Mouse (Mus musculus) lung, adult 2 months (tissue): Measurements from ENCODE around the gene Hspa12b. TPM values are rescaled to one million over a fixed set of nuclear protein-coding genes. Genes with fewer than 3 reads are reported as not detected.

Source experiments
- DNase-seq: peaks from one replicate; pipeline ENCODE4 v3.0.0; 2022
- H3K4me1 ChIP-seq: fragments of 200-500 bp; 2 replicates; pipeline ENCODE4 v1.6.1; 2011; ENCODE audit warnings: low read length; ENCODE audit not compliant: control insufficient read depth, insufficient read depth
- H3K4me3 ChIP-seq: fragments of 200-500 bp; replicated peaks from 2 replicates; pipeline ENCODE3; 2011; ENCODE audit warnings: low read depth, mild to moderate bottlenecking, control low read depth, low read length; ENCODE audit errors: extremely low read depth
- CTCF ChIP-seq: fragments of 200-500 bp; IDR thresholded peaks from 2 replicates; pipeline ENCODE4 v1.5.1; 2011; ENCODE audit warnings: mild to moderate bottlenecking, low read length, control low read depth; ENCODE audit not compliant: insufficient read depth
- POLR2A ChIP-seq: fragments of 200-500 bp; IDR thresholded peaks from 2 replicates; pipeline ENCODE4 v1.6.1; 2011; ENCODE audit warnings: low read depth, mild to moderate bottlenecking, control low read depth, low read length, borderline replicate concordance; ENCODE audit errors: extremely low read depth
- WGBS: fragments of 180-500 bp; shearing (Covaris S2); methylation state at CpG from one replicate; pipeline ENCODE4 v1.1.7; 2018; 5-methylcytosine and 5-hydroxymethylcytosine counted together
- polyA plus RNA-seq: library from polyadenylated mRNA; depleted of rRNA; stranded (reverse); fragments of >200 nt; gene quantifications from 2 replicates; pipeline ENCODE4 v1.2.3, GENCODE M21; 2012; rRNA removed

Gene Hspa12b
- polyA plus RNA-seq, 1 experiment: 56.2 TPM

- H3K4me3 ChIP-seq: no peak overlapping the region
- 27% methylated on average over 5 of the region's 5 CpGs for WGBS
- TF ChIP-seq POLR2A: no peak
- no peak for TF ChIP-seq CTCF
- DNase-seq: no peak
- peaks cover 21% of the 10 kb centered on the region for H3K4me1 ChIP-seq
These were observed 62.6 kb downstream of the Hspa12b start for GRCm38 (mm10) chr2:131189521-131190309.

GRCm38 (mm10) chr2:131190344-131191004 lies 63.4 kb downstream of the Hspa12b start:
- Histone ChIP-seq H3K4me1 (peaks cover 21% of the 10 kb centered on the region), H3K4me3 (no peak overlapping the region)
- no peak for DNase-seq
- TF ChIP-seq POLR2A: no peak
- no peak for TF ChIP-seq CTCF
- whole genome bisulfite sequencing: 65% methylated on average over 10 of the region's 10 CpGs

GRCm38 (mm10) chr2:131191005-131191390 lies 63.9 kb downstream of the Hspa12b start:
- WGBS: 65% methylated on average over 7 of the region's 7 CpGs
- DNase-seq: no peak
- Histone ChIP-seq H3K4me1 (peaks cover 21% of the 10 kb centered on the region), H3K4me3 (no peak overlapping the region)
- TF ChIP-seq POLR2A (no peak), CTCF (no peak)

Other genes starting within 250 kb of the Hspa12b start
- gene 4930402H24Rik, start 220.9 kb upstream of the Hspa12b start, polyA plus RNA-seq: 51.6 and 55.9 TPM in 2 replicates
- 12.1 and 16.4 TPM in 2 replicates for gene Atrn, start 220.8 kb upstream of the Hspa12b start, polyA plus RNA-seq
- gene Gfra4, start 84.2 kb upstream of the Hspa12b start, polyA plus RNA-seq: 7.3 and 10.9 TPM in 2 replicates
- gene Adam33, start 63.5 kb upstream of the Hspa12b start, polyA plus RNA-seq: 28.8 and 34.5 TPM in 2 replicates
- gene Siglec1, start 40.5 kb upstream of the Hspa12b start, polyA plus RNA-seq: 14.7 and 18.5 TPM in 2 replicates
- gene Gm11037, start 6.2 kb downstream of the Hspa12b start, polyA plus RNA-seq: not detected in 2 replicates
- 67.6 and 76.4 TPM in 2 replicates for gene 1700037H04Rik, start 32.8 kb downstream of the Hspa12b start, polyA plus RNA-seq
- 131 and 138 TPM in 2 replicates for gene Cenpb, start 52.8 kb downstream of the Hspa12b start, polyA plus RNA-seq
- gene Cdc25b, start 59.7 kb downstream of the Hspa12b start, polyA plus RNA-seq: 34.5 and 39.1 TPM in 2 replicates
- 16.6 and 19.2 TPM in 2 replicates for gene Spef1, start 60.0 kb downstream of the Hspa12b start, polyA plus RNA-seq
- gene Ap5s1, start 79.8 kb downstream of the Hspa12b start, polyA plus RNA-seq: 44.5 and 46.4 TPM in 2 replicates
- 49.8 and 59.7 TPM in 2 replicates for gene Mavs, start 106.8 kb downstream of the Hspa12b start, polyA plus RNA-seq
- 12.7 and 16.1 TPM in 2 replicates for gene Pank2, start 135.2 kb downstream of the Hspa12b start, polyA plus RNA-seq
- 2.1 and 3.6 TPM in 2 replicates for gene Rnf24, start 225.6 kb downstream of the Hspa12b start, polyA plus RNA-seq